Mouse (Mus musculus) cerebellum, postnatal 4 days (tissue): ENCODE data around the gene Etl4.

Experiments
- DNase-seq, 2 experiments: peaks; one replicate each; pipeline ENCODE4 v3.0.0; 2022; ENCODE audit warnings: low spot score in 2 of 2, mixed read lengths in 1 of 2

Gene Etl4

GRCm38 (mm10) chr2:20697719-20698118 is 788.1 kb downstream of the Etl4 start:
- DNase-seq, result no peak

GRCm38 (mm10) chr2:20705110-20705509 is 795.5 kb downstream of the Etl4 start:
- no peak for DNase-seq

GRCm38 (mm10) chr2:20710589-20710988 is 801.0 kb downstream of the Etl4 start:
- DNase-seq, result no peak

- no peak for DNase-seq
These were observed 801.4 kb downstream of the Etl4 start for GRCm38 (mm10) chr2:20711024-20711423.

- no peak for DNase-seq
These were observed 809.5 kb downstream of the Etl4 start for GRCm38 (mm10) chr2:20719105-20719504.

- DNase-seq, result no peak
These were observed 811.5 kb downstream of the Etl4 start for GRCm38 (mm10) chr2:20721098-20721497.

GRCm38 (mm10) chr2:20722165-20722991 is 812.8 kb downstream of the Etl4 start:
- DNase-seq, result no peak

GRCm38 (mm10) chr2:20723990-20724745 is 814.6 kb downstream of the Etl4 start:
- no peak for DNase-seq

- no peak for DNase-seq
These were observed 817.4 kb downstream of the Etl4 start for GRCm38 (mm10) chr2:20726974-20727373.

GRCm38 (mm10) chr2:20727752-20728438 is 818.3 kb downstream of the Etl4 start:
- no peak for DNase-seq

- no peak for DNase-seq
These were observed 825.9 kb downstream of the Etl4 start for GRCm38 (mm10) chr2:20735444-20735843.

GRCm38 (mm10) chr2:20736324-20737015 is 826.9 kb downstream of the Etl4 start:
- DNase-seq, result no peak

GRCm38 (mm10) chr2:20737112-20737808 is 827.7 kb downstream of the Etl4 start:
- DNase-seq, result no peak

- DNase-seq, result no peak
These were observed 828.3 kb downstream of the Etl4 start for GRCm38 (mm10) chr2:20737837-20738236.

GRCm38 (mm10) chr2:20747723-20748122 is 838.1 kb downstream of the Etl4 start:
- DNase-seq, result no peak

- DNase-seq, result no peak
These were observed 838.9 kb downstream of the Etl4 start for GRCm38 (mm10) chr2:20748481-20748880.

GRCm38 (mm10) chr2:20749687-20750086 is 840.1 kb downstream of the Etl4 start:
- no peak for DNase-seq

- no peak for DNase-seq
These were observed 843.9 kb downstream of the Etl4 start for GRCm38 (mm10) chr2:20753282-20754110.

GRCm38 (mm10) chr2:20756964-20757363 is 847.4 kb downstream of the Etl4 start:
- DNase-seq, result no peak

- no peak for DNase-seq
These were observed 849.6 kb downstream of the Etl4 start for GRCm38 (mm10) chr2:20759045-20759662.
